ENCODE assay signal across 20 mouse cellular contexts in the genomic region with DNA sequence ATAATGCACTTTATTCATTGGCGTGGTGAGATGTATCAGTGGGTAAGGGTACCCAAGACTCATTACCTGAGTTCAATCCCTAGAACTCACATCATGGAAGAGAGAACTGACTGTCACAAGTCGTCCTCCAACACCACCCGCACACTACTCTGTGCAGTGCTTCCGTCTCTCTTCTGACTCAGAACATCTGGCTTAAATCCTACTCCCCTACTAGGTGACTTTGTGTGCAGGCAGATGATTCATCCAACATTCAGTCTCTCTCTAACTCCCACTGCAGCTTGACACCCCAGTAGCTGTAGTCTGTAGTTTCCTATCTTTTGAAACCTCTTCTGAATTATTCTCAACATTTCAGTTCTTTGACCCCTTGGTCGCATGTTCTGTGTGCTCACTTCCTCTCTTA.
DNase-seq lines count a peak whose midpoint lies in the region; ATAC-seq lines count a peak whose summit lies in the region.
"Had no signal": no experiment of that assay in that cellular context is flagged by ENCODE, and none has a peak within 500 bp of the region (broad histone marks: within the 10 kb centered on the region; RNA-seq: fewer than 3 reads in every experiment).

No protein-coding gene starts in this region.

- H3K36me3 ChIP-seq in forebrain, embryonic 12.5 days (replicated peaks) = no peaks in the 10 kb centered on the region
- H3K36me3 ChIP-seq: embryonic facial prominence, embryonic 15.5 days; hindbrain, embryonic 12.5 days; limb, embryonic 12.5 days; liver, embryonic 13.5 days; midbrain, embryonic 15.5 days had no signal

- H3K27me3 ChIP-seq in forebrain, embryonic 12.5 days = no peaks in the 10 kb centered on the region
- H3K27me3 ChIP-seq: embryonic facial prominence, embryonic 15.5 days; forebrain, embryonic 13.5 days; hindbrain, embryonic 12.5 days; limb, embryonic 12.5 days; liver, embryonic 13.5 days; midbrain, embryonic 15.5 days had no signal

- no peak overlapping the region for H3K4me3 ChIP-seq in forebrain, embryonic 12.5 days (replicated peaks)
- H3K4me3 ChIP-seq: embryonic facial prominence, embryonic 15.5 days; forebrain, embryonic 13.5 days; hindbrain, embryonic 12.5 days; limb, embryonic 12.5 days; liver, embryonic 13.5 days; midbrain, embryonic 15.5 days had no signal

- H3K4me2 ChIP-seq in forebrain, embryonic 12.5 days = no peak overlapping the region
- H3K4me2 ChIP-seq: embryonic facial prominence, embryonic 15.5 days; forebrain, embryonic 13.5 days; hindbrain, embryonic 12.5 days; limb, embryonic 12.5 days; liver, embryonic 13.5 days; midbrain, embryonic 15.5 days had no signal

- intact Hi-C loops in left cerebral cortex, postnatal 36 days (cut with DNase I) = no loop called here

- no peak overlapping the region for H3K27ac ChIP-seq in forebrain, embryonic 12.5 days
- H3K27ac ChIP-seq: embryonic facial prominence, embryonic 15.5 days; forebrain, embryonic 13.5 days; hindbrain, embryonic 12.5 days; limb, embryonic 12.5 days; liver, embryonic 13.5 days; midbrain, embryonic 15.5 days had no signal

- no peak for ATAC-seq in forebrain, embryonic 12.5 days (ENCODE audit: low FRiP score)
- ATAC-seq: forebrain, embryonic 13.5 days; inflammation-experienced regulatory T-cells, adult 6 months; midbrain, embryonic 15.5 days had no signal

- H3K9ac ChIP-seq in forebrain, embryonic 12.5 days = no peak overlapping the region
- H3K9ac ChIP-seq: embryonic facial prominence, embryonic 15.5 days; forebrain, embryonic 13.5 days; hindbrain, embryonic 12.5 days; limb, embryonic 12.5 days; liver, embryonic 13.5 days; midbrain, embryonic 15.5 days had no signal

- DNase-seq in frontal cortex, adult 2 months (ENCODE audit: extremely low spot score in 1 of 2, low spot score in 1 of 2) = peak; percentile 66 to 69
- no peak for DNase-seq in frontal cortex, postnatal 14 days (ENCODE audit: low spot score in 2 of 2)
- DNase-seq in 3T3-L1 (ENCODE audit: low read depth, low spot score) = peak; percentile 86
- peak; percentile 3 for DNase-seq in R1 (ENCODE audit: low read depth, low spot score)
- peak; percentile 10 to 18 for DNase-seq in left cerebral cortex, postnatal 36 days (ENCODE audit: low spot score in 2 of 2)
- no peak for DNase-seq in thymus, adult 18-20 months
- DNase-seq: cerebellum, adult 11 months; embryo, embryonic 11 days; gastrocnemius, postnatal 14 days; kidney, adult 9 months; kidney, postnatal 36 days; layer of hippocampus, adult 9-11 months; liver, embryonic 13.5 days had no signal

- WGBS in forebrain, embryonic 12.5 days = 86% methylated on average over 5 of the region's 5 CpGs

- H3K4me1 ChIP-seq in forebrain, embryonic 12.5 days = no peaks in the 10 kb centered on the region
- H3K4me1 ChIP-seq: embryonic facial prominence, embryonic 15.5 days; forebrain, embryonic 13.5 days; hindbrain, embryonic 12.5 days; limb, embryonic 12.5 days; midbrain, embryonic 15.5 days had no signal

- no peaks in the 10 kb centered on the region for H3K9me3 ChIP-seq in forebrain, embryonic 12.5 days
- H3K9me3 ChIP-seq: embryonic facial prominence, embryonic 15.5 days; forebrain, embryonic 13.5 days; hindbrain, embryonic 12.5 days; limb, embryonic 12.5 days; liver, embryonic 13.5 days; midbrain, embryonic 15.5 days had no signal

Comparison
In these comparisons a context has a peak if more than half of its experiments do, and no peak if none do; other contexts are left out.
1. DNase-seq: peak in frontal cortex, adult 2 months (2 of 2), 3T3-L1 (single experiment), R1 (single experiment) and left cerebral cortex, postnatal 36 days (2 of 2); none in frontal cortex, postnatal 14 days (0 of 2) and thymus, adult 18-20 months (0 of 2).